Mouse (Mus musculus): Measurements from ENCODE around the gene Kdm5b. TPM values are rescaled to one million over a fixed set of nuclear protein-coding genes. Genes with fewer than 3 reads are reported as not detected.

The Kdm5b gene
- polyA plus RNA-seq, 1 experiment = not detected

DNA sequence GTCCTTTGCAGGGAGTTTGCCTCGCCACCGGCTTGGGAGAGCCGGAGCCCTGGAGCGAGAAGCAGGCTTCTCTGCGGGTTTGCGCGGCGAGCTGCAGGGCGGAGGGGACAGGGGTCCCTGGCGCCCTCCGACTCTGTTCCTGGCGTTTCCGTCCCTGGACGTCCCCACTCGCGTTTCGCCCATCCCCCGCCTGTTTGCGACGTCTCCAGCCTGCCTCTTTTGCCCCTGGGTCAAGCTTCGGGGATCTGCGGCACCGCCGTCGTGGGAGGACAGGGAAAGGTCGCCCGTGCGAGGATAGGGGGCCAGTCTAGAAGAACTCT, 87.0 kb downstream of the Kdm5b start:
- TF ChIP-seq CTCF (IDR thresholded peaks at IDR 0.05; ENCODE audit: insufficient read depth, low read depth, low read length) = no peak
- 4% methylated on average over 28 of the region's 28 CpGs for WGBS

GRCm38 (mm10) chr1:134647591-134647990, 87.6 kb downstream of the Kdm5b start:
- TF ChIP-seq CTCF (IDR thresholded peaks at IDR 0.05; ENCODE audit: insufficient read depth, low read depth, low read length) (no peak), POLR2A (IDR thresholded peaks at IDR 0.05; ENCODE audit: insufficient read depth, low read depth, low read length) (no peak)
- no peak overlapping the region for H3K27ac ChIP-seq (ENCODE audit: insufficient read depth, low read depth, low read length)
- peaks cover 27% of the 10 kb centered on the region for H3K4me1 ChIP-seq (ENCODE audit: control insufficient read depth, insufficient read depth, low read length)
- 52% methylated on average over 7 of the region's 7 CpGs for WGBS
- H3K4me3 ChIP-seq (ENCODE audit: insufficient read depth, low read depth, low read length) = no peak overlapping the region

More for the DNA sequence above, 87.0 kb downstream of the Kdm5b start:
- Histone ChIP-seq H3K4me1 (ENCODE audit: control insufficient read depth, insufficient read depth, low read length) (peaks cover 23% of the 10 kb centered on the region), H3K27ac (ENCODE audit: insufficient read depth, low read depth, low read length) (no peak overlapping the region), H3K4me3 (ENCODE audit: insufficient read depth, low read depth, low read length) (peak overlapping the region; percentile 48; the same call in 1 of the 2 replicates)

DNA sequence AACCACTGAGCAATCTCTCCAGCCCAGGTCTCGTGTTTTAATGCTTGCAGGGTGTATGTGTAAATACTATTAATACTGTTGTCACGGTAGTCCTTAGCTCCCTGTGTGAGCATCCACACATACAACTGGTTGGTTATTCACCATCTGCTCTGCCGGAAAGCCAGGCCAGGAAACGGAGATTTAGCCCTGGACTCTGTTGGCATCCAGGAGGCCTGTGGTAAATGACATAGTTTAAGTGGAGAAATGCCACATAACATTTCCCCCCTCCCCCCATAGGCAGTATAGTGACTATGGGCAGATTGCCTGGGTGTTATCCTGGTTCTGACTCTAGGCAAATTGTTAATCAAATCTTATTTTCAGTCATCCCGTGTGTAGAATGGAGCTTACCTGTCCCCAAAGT, 90.8 kb downstream of the Kdm5b start:
- WGBS = 82% methylated on average over 5 of the region's 5 CpGs
- Histone ChIP-seq H3K4me3 (ENCODE audit: insufficient read depth, low read depth, low read length) (no peak overlapping the region), H3K27ac (ENCODE audit: insufficient read depth, low read depth, low read length) (no peak overlapping the region), H3K4me1 (ENCODE audit: control insufficient read depth, insufficient read depth, low read length) (peaks cover 32% of the 10 kb centered on the region)
- TF ChIP-seq CTCF (IDR thresholded peaks at IDR 0.05; ENCODE audit: insufficient read depth, low read depth, low read length) = no peak
- no peak for TF ChIP-seq POLR2A (IDR thresholded peaks at IDR 0.05; ENCODE audit: insufficient read depth, low read depth, low read length)

DNA sequence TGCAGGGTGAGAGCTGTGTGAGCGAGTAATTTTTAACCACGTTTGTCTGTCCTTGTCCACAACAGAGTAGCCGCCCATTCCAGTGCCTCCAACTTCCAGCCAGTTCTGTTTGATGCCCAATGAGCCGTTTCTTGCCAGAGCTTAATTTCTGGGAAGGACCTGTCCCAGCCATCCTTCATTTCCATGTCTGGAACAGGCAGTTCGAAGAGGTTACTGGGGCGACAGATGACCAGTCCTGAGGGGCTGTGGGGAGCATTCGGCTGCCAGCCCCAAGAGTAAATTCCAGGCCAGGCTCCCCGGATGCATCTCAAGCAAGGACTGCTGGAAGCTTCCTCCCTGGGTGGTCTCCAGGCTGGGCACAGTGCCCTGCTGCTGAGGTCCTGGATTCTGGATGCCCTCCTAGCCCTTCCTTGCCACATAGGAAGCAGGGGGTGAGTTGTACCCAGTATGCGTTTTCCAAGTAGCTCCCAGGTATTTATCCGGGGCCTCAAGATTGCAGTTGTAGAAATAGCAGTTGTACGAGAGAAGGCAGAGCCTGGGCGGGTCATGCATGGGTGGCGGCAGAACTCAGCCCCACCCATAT, 91.4 kb downstream of the Kdm5b start:
- H3K4me3 ChIP-seq (ENCODE audit: insufficient read depth, low read depth, low read length) = no peak overlapping the region
- TF ChIP-seq CTCF (IDR thresholded peaks at IDR 0.05; ENCODE audit: insufficient read depth, low read depth, low read length) = no peak
- TF ChIP-seq POLR2A (IDR thresholded peaks at IDR 0.05; ENCODE audit: insufficient read depth, low read depth, low read length) = no peak
- WGBS = 42% methylated on average over 13 of the region's 13 CpGs
- H3K4me1 ChIP-seq (ENCODE audit: control insufficient read depth, insufficient read depth, low read length) = peaks cover 28% of the 10 kb centered on the region
- H3K27ac ChIP-seq (ENCODE audit: insufficient read depth, low read depth, low read length) = no peak overlapping the region

DNA sequence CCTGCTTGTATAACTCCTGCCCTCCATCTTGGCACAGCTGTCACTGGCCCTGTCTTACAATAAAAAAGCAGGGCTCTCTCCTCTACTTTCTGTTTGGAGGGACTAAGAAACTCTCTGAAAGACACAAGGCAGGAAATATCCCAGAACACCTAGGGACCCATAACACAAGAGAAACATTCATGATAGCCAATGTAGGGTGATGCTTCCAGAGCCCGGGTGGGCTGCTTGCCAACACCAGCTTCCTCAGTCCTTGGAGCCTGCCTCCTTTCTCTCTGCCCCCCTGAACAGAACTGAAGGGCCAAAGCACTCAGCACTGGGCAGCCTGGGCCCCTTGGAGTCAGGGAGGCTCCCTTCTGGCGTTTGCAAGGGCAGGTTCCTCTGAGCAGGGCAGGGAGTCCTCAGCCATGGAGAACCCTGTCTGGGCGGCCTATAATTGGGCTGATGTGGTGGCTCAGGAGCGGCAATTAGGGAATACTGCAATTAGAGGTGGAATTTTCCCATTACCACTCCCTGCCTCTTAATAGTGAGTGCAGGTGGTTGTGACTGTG, 92.0 kb downstream of the Kdm5b start:
- 13% methylated on average over 4 of the region's 4 CpGs for WGBS
- H3K4me1 ChIP-seq (ENCODE audit: control insufficient read depth, insufficient read depth, low read length) = peaks cover 22% of the 10 kb centered on the region
- H3K27ac ChIP-seq (ENCODE audit: insufficient read depth, low read depth, low read length) = no peak overlapping the region
- no peak overlapping the region for H3K4me3 ChIP-seq (ENCODE audit: insufficient read depth, low read depth, low read length)
- no peak for TF ChIP-seq POLR2A (IDR thresholded peaks at IDR 0.05; ENCODE audit: insufficient read depth, low read depth, low read length)
- TF ChIP-seq CTCF (IDR thresholded peaks at IDR 0.05; ENCODE audit: insufficient read depth, low read depth, low read length) = no peak

- no peak overlapping the region for H3K4me3 ChIP-seq (ENCODE audit: insufficient read depth, low read depth, low read length)
- 45% methylated on average over 10 of the region's 10 CpGs for WGBS
- no peak for TF ChIP-seq POLR2A (IDR thresholded peaks at IDR 0.05; ENCODE audit: insufficient read depth, low read depth, low read length)
- TF ChIP-seq CTCF (IDR thresholded peaks at IDR 0.05; ENCODE audit: insufficient read depth, low read depth, low read length) = no peak
- no peak overlapping the region for H3K27ac ChIP-seq (ENCODE audit: insufficient read depth, low read depth, low read length)
- peaks cover 16% of the 10 kb centered on the region for H3K4me1 ChIP-seq (ENCODE audit: control insufficient read depth, insufficient read depth, low read length)
Measured at GRCm38 (mm10) chr1:134653603-134654257, 93.8 kb downstream of the Kdm5b start.

DNA sequence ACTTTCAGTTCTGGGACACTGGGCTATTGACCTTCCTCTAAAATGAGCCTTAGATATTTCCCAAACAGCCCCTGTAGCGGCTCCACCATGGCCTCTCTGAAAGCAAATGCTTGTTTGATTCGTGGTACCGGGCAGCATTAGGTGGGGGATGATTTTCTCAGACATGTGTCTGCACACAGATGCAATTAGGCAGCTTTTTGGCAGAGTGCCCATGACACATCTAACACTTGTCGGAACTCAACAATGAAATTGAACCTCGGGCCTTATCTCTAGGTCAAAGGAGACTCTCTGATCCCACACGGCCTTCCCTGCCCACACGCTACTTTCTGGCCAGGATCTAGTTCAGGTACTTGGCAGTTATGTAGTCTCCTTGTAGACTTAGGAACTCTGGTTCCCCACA, 98.9 kb downstream of the Kdm5b start:
- Histone ChIP-seq H3K4me3 (ENCODE audit: insufficient read depth, low read depth, low read length) (no peak overlapping the region), H3K27ac (ENCODE audit: insufficient read depth, low read depth, low read length) (no peak overlapping the region), H3K4me1 (ENCODE audit: control insufficient read depth, insufficient read depth, low read length) (0 out of 2 replicates have a peak, but pooled peaks cover 2% of the 10 kb centered on the region)
- 72% methylated on average over 7 of the region's 7 CpGs for WGBS
- TF ChIP-seq CTCF (IDR thresholded peaks at IDR 0.05; ENCODE audit: insufficient read depth, low read depth, low read length) (no peak), POLR2A (IDR thresholded peaks at IDR 0.05; ENCODE audit: insufficient read depth, low read depth, low read length) (no peak)

- TF ChIP-seq CTCF (IDR thresholded peaks at IDR 0.05; ENCODE audit: insufficient read depth, low read depth, low read length) (no peak), POLR2A (IDR thresholded peaks at IDR 0.05; ENCODE audit: insufficient read depth, low read depth, low read length) (no peak)
- H3K4me1 ChIP-seq (ENCODE audit: control insufficient read depth, insufficient read depth, low read length) = no peaks in the 10 kb centered on the region
- H3K27ac ChIP-seq (ENCODE audit: insufficient read depth, low read depth, low read length) = no peak overlapping the region
- 78% methylated on average over 7 of the region's 7 CpGs for WGBS
- no peak overlapping the region for H3K4me3 ChIP-seq (ENCODE audit: insufficient read depth, low read depth, low read length)
Measured at GRCm38 (mm10) chr1:134660163-134660562, 100.2 kb downstream of the Kdm5b start.

DNA sequence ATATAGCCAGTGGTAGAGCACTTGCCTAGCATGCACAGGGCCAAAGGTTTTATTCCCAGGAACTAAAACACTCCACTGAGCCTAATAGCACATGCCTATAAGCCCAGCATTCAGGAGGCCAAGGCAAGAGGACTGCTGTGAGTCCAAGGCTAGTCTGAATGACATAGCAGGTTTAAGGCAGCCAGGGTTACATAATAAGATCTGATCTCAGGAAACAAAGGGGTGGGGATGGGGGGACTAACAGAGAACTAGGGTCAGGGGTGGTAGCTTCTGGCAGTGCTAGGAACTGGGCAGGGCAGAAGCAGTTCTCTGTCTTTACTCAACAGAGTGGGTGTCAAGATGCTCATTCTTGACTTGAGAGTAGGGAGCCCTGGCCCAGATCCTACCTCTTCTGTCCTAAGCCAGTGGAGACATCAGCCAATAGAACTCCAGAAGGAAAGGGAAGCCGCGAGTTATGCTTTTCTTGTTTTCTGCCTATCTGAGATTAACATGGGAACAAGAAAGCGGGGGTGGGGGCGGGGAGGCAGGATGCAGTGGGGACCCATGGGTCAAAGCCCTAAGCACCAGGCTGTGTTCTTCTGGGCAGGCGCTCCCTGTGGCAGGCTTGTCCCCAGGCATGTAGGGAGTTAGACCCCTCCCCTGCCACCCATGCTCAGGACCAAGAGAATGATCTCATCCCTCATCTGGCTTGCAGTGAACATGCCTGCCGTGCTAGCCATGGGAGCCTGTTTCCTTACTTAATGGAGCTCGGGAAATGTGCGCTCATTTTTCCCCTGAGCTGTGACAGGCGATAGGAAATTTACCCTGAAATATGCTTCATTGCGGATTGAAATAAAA, 111.5 kb downstream of the Kdm5b start:
- no peak overlapping the region for H3K27ac ChIP-seq (ENCODE audit: insufficient read depth, low read depth, low read length)
- H3K4me1 ChIP-seq (ENCODE audit: control insufficient read depth, insufficient read depth, low read length) = no peaks in the 10 kb centered on the region
- WGBS = 80% methylated on average over 10 of the region's 10 CpGs
- TF ChIP-seq CTCF (IDR thresholded peaks at IDR 0.05; ENCODE audit: insufficient read depth, low read depth, low read length) (no peak), POLR2A (IDR thresholded peaks at IDR 0.05; ENCODE audit: insufficient read depth, low read depth, low read length) (no peak)
- no peak overlapping the region for H3K4me3 ChIP-seq (ENCODE audit: insufficient read depth, low read depth, low read length)

Measured in olfactory bulb, adult 2 months (tissue).